Mouse (Mus musculus) liver, adult (tissue): Measurements from ENCODE around the gene Traf3ip1.

Experiments
- GATA4 ChIP-seq: IDR thresholded peaks from 2 replicates; pipeline ENCODE4 v1.6.1; 2014; ENCODE audit warnings: mild to moderate bottlenecking, low read length; ENCODE audit not compliant: insufficient replicate concordance

Traf3ip1 gene

DNA sequence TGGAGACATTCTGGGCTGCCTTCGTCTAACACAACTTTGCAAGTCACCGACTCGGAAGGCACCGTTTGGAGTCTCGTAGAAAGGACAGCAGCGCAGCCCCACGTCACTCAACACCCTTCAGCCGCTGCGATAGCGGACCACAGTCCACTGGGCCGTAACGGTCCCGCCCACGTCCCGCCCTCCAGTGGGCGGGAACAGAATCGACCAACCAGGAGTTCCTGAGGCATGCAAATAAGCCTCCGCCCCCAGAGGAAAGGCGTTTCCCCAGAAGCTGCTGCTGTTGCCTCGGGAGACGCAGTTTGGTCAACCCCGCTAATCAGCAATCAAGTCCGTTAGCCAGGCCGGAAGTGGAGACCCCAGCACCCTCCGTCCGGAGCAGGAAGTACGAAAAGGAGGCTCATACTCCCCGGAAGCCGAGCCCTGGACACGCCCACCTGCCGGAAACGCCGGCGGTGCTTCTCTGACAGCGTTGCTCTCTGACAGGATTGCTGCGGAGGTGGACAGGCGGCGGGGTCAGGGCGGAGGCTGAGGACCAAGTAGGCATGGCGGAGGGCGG is 45.9 kb downstream of the Traf3ip1 start, which contains the start of gene Asb1:
TSS of gene Asb1 (plus strand) at position 274 of the 556 bp plus-strand sequence.
- peak; percentile 87; the same call in 1 of the 2 replicates for TF ChIP-seq GATA4

DNA sequence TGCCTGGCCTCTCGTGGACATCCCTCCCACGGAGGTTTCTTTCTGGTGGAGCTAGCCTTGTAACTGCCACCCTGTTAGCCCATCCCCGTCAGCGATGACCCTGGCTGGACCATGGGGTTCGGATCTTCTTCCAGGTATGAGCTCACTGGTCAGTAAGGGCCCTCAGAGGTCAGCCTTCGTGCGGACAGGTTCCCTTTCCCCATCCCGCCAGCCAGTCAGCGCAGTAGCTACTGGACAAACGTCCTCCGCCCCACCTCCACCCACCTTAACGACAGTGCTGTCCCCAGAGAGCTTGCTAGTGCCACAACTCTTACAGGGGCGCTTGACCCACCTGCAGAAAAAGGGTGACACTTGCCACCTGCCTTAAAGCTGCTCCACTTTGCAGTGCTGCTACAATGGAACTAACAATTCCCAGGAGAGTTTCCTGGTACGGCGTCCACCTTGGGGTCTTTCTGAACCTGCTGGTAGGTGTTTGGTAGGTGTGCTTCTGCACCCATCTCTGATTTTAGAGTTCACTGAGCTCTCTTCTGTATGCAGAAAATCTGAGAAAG is 46.7 kb downstream of the Traf3ip1 start:
- TF ChIP-seq GATA4 = no peak

DNA sequence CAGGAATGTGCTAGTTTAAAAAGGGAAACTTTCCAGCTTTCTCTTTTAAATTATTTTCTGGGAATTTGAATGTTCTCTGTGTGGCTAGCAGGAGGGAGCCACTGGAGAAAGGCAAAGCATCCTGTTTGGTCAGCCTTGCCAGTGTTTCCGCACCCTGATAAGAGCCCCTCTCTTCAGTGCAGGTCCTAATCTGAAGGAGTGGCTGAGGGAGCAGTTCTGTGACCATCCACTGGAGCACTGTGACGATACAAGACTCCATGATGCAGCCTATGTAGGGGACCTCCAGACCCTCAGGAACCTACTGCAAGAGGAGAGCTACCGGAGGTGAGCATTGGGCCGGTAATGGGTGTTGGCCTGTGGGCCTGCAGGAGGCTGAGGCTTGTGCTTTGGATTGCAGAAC is 49.5 kb downstream of the Traf3ip1 start:
- peak; percentile 57; the same call in 1 of the 2 replicates for TF ChIP-seq GATA4

DNA sequence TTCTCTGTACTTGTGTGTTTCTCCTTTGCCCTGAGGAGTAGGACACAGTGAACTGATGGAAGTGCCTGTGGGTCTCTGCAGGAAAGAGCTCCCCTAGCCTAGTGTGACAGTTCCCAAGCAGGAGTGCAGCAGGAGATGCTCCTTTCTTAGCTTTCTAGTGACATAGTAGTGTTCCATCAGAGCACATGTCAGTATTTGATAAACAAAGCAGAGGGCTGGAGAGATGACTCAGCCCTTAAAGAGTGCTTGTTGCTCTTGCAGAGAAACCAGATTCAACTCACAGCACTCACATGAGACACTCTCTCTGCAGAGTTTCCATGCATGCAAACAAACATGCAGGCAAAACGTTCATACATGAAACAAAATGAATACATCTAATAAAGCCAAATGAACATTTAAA is 50.8 kb downstream of the Traf3ip1 start:
- no peak for TF ChIP-seq GATA4

DNA sequence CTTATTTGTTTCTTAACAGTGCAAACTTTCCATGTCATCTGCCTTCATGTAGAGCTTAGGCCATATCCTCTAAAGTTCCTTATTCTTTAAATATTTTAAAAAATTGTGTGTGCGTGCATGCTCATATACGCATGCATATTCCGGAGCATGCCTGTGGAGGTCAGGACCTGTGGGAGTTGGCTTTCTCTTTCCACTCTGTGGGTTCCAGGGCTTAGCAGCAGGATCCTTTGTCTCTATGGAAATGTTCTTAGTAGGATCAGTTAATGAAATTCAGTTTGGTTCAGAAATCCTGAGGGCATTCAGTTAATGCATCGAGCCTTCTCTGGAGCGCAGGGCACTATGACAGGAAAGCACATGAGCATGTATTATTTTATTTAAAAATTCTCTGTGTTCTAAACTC is 53.1 kb downstream of the Traf3ip1 start:
- no peak for TF ChIP-seq GATA4

DNA sequence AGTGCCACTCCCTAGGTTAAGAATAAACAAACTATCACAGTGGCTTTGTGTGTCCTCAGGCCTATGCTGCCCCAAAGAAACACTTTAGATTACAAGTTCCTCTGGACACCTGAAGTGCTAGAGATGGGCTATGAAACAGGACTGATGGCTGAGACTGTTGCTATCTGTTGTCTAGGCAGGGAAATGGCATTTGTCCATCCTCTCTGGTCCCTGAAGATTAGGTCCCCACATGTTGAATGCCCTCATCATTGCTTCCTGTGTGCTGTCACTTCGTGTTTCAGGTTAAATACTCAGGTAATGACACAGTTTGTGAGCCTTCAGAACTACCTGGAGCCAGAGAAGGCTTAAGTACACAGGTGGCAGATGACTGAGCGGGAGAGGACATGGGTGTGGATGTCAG is 54.6 kb downstream of the Traf3ip1 start:
- TF ChIP-seq GATA4 = no peak

DNA sequence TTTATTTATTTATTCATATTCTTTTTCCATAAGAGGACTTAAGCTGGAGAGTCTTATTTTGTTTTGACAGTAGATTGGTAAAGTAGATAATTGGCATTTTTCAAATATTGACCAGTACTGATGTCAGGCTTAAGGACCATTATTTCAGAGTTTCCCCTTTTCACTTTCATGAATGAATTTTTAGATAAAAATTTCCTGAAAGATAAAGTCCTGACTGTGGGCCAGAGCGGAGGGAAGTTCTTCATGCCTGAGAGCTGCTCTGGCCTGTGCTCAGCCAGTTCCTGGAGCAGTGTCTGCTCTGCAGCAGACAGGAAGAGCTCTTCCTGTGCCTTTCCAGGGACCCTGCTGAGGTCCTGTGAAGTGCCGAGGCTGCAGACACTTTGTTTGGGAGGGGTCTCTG is 62.7 kb downstream of the Traf3ip1 start:
- no peak for TF ChIP-seq GATA4

DNA sequence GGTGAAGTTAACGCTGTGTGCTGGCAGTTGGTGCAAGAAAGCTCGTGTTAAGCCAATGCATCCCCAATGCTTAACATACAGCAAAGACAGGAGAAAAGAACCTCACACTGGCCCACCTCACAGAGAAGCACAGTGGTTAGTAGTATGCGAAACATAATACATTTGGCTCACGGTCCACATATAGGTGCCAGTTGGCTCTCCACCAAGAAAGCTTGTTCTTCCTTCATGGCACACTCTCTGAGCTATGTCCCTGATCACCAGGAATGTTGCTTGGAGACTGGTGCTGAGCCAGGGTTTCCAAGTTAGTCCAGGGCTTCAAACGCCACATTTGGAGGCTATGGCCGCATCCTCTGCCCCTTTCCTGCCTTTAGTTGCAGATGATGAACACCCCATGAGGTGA is 66.8 kb downstream of the Traf3ip1 start:
- no peak for TF ChIP-seq GATA4

DNA sequence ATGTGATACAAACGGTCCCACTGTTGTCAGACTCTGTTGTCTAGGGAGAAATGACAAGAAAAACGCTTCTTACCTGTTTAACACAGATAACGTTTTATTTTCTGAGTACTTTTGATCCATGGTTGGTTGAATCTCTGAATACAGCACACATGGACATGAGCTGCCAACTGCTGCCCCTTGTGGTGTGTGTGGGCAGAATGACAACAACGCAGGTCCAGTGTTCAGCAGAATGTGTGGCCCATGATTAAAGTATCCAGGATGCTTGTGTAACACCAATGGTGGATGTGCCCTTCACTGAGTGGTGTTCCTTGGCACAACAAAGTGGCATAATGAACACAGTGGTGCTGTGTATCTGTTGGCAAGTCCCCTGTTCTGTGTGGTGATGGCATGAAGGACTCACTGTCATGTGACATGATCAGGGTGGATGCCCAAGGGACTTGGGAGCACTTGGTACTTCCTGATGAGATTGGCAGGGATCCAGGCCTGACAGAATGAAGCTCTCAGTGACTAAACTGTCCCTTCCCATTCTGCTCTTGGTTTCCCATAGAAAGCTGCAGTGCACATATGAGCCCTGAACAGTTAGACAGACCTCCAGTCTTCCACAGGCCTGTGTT is 68.6 kb downstream of the Traf3ip1 start:
- no peak for TF ChIP-seq GATA4

DNA sequence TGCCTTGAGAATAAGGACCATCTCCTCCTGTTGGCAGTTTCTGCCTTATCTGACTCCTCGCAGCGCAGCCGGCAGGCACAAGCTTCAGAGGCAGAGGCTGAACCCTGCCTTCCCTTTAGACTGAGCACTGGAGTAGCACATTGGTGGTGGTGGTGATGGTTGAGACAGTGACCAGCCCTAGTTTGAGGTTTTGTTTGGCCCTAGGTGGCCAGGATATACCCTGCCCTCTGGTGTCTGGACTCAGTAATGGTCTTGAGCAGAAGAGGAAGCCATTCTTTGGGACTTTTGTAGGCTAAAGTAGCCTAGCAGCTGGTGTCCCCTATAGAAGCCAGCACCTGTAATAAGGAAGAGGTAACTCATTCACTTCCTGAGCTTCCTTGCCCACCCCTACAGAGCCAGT is 69.6 kb downstream of the Traf3ip1 start:
- TF ChIP-seq GATA4 = no peak

DNA sequence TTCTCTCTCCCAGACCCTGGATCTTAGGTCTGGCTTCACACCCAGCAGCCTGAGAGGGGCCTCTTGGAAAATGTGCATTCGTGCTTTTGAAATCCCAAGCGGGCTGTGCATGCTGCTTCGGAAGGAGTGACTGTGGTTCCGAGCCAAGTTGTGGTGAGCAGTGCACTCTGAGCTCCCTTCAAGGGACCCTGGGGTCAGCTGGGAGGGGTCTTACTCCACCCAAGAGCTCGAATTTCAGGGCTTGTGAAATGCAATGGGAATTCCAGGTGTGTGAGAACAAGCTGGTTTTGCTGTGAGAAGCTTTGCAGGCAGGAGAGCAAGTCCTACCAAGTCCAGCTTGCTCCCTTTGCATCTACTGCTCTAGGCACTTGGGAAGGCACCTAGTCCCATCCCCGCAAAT is 70.2 kb downstream of the Traf3ip1 start:
- no peak for TF ChIP-seq GATA4

DNA sequence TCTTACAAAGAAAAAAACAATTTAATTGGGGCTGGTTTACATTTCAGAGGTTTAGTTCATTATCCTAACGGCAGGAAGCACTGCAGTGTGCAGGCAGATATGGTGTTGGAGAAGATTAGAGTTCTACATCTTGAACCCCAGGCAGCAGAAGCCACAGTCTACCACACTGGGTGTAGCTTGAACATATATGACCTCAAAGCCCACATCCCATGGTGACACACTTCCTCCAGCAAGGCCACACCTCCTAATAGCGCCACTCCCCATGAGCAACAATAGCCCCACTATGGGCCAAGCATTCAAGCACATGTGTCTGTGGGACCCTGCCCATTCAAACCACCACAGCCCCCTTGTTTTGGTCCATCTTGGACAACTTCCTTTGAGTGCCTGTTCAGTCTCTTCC is 72.8 kb downstream of the Traf3ip1 start:
- TF ChIP-seq GATA4 = no peak

DNA sequence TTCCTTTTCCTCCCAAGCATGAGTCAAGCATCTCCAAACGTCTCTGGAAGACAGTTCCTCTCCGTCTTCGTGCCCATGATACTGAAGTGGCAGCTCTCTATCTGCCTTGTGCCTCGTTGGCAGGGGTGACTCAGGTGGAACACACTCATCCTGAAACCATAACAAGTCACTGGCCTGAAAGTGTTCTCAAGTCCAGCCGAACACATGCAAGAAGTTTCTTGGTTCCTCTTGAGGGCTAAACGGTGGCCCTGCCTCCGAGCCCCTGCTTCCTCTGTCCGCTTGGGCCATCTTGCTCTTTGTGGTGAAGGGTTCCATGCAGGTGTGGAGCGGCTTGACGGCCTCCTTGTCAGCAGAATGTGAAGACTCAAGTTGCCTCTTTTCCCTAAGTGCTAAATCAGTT is 78.0 kb downstream of the Traf3ip1 start:
- no peak for TF ChIP-seq GATA4

DNA sequence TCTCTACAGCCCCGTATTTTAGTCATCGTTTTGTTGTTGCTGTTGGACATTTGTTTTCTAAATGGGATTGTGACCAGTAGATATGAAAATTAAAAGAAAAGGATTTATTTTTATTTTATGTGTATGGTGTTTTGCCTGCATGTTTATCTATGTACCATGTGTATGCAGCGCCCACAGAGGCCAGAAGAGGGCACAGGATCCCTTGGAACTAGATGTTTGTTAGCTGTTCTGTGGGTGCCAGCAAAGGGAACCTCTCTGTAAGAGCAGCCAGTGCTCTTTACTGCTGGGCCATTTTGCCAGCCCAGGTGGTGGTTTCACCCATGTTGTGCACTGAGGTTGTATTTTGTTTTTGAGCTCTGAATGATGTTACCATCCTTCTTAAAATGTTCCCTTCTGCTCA is 79.8 kb downstream of the Traf3ip1 start:
- TF ChIP-seq GATA4 = no peak

DNA sequence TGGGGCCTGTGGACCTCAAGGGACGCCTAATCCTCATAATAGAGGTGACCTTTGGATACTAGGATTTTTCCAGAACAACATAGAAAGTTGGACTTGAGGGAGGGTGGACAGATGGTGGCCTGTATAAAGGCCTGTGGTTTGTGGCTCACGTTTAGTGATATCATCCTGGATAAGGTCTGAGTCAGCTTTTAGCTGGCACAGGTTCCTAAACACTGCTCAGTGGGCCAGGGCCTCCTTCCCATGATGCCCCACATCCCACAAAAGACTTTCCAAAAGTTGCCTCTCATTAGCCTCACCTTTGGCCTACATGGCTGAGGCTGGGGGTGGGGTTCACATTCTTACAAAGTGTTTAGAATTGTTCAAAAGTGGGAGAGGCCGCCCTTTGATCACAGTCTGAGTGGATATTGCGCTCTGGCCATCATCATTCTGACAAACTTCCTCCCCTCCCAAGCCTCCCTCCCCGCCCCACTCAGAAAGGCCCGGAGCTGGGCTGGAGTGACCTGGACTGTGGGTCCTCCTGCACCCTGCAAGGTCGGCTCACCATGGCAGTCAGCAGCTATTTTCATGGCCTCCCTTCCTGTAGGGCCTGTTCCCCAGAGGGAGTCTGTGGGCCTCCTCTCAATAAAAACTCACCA is 83.6 kb downstream of the Traf3ip1 start:
- no peak for TF ChIP-seq GATA4
